Mouse (Mus musculus): Measurements from ENCODE around the gene Col4a4. TPM values are rescaled to one million over a fixed set of nuclear protein-coding genes. Genes with fewer than 3 reads are reported as not detected.

Gene Col4a4
- polyA plus RNA-seq, 1 experiment, result 8.2 TPM

- DNase-seq (ENCODE audit: low read depth), result no peak
These were observed 110.8 kb downstream of the Col4a4 start for GRCm38 (mm10) chr1:82475821-82476220.

DNA sequence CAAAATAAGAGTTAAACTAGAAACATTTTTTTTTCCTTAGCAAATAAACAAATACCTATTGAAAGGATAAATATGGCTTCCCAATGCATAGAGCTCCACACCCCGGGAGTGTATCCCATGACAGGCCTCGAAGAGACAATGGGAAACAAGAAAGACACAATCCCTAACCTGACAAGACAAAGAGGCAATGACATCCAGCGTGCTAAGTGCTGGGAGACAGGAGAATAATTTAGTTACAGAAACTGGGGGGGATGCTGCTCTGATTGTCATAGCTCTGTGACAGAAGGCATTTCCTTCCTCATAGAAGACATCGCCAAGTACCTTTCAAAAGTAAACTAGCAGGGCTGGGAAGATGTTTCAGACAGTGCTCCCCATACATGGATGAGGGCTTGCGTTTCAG lies 111.4 kb downstream of the Col4a4 start:
- DNase-seq (ENCODE audit: low read depth), result no peak

DNA sequence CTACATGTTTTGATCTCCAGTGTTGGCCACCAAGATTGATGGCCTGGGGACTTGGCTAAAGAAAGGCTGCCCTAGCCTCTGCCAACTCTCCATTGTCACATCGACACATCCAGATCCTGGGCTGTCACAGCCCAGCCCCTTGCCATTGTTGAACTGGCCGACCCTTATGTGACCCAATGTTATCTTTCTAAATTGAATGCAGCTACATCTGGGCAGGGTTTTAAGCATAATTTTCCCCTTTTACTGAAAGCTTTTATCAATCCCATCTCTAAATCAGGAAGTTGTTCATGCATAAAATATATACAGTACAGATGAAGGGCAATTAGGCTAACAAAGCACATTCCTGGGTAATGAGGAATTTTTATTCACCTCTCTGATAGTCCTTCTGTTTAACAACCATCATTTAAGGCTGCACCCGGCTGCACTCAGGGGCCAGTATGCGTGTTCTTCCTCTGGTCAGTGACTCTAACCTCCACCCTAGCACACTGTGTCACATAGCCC lies 112.1 kb downstream of the Col4a4 start:
- DNase-seq (ENCODE audit: low read depth), result no peak

- DNase-seq (ENCODE audit: low read depth), result no peak
These were observed 113.2 kb downstream of the Col4a4 start for GRCm38 (mm10) chr1:82473467-82473866.

DNA sequence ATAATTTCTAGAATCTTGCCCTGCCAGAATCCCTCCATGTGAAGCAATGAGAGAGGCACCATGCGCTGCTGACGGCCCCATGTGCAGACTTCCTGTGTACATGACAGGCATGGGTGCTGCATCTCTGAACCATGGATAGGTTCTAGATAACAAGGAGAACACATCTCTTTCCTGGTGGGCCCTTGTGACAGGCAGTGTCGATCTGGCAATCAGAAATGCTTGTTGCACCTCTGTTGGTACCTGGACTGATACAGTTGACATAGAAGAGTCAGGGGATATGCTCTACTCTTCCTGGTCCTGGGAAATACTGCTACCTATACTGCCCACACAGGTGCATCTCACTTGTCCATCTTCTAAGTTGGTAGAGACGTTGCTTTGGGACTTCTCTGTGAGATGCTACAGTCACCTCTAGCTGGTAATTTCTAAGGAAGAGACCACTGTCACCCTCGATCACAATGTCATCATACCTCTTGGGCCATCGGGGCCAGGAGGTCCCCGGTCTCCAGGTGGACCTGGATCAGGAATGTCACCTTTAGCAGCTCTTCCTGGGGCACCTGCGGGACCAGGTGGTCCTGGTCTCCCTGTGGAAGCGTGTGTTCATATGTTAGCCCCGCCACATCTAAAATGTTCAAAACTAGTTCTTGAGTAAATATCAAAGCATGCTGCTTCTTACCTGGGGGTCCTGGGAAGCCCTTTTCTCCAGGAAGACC lies 116.0 kb downstream of the Col4a4 start:
- no peak for DNase-seq (ENCODE audit: low read depth)

DNA sequence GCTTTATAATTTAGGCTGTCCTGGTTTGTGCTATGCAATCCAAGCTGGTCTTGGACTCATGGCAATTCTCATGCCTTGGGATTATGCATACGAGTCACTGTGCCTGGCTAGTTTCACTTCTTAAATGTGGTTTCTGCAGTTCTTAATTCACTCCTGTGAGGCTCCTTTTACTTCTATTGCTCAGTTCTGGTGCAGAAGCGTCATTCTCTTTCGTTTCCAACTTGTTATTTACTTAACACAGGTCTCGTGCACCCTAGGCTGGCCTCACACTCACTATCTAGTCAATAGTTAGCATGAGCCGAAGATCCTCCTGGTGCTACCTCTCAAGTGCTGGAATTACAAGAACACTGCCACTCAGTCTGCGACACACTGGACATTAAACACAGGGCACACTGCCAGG lies 117.8 kb downstream of the Col4a4 start:
- DNase-seq (ENCODE audit: low read depth), result no peak

GRCm38 (mm10) chr1:82465321-82465853 lies 121.3 kb downstream of the Col4a4 start:
- no peak for DNase-seq (ENCODE audit: low read depth)

GRCm38 (mm10) chr1:82461041-82461440 lies 125.6 kb downstream of the Col4a4 start:
- DNase-seq (ENCODE audit: low read depth), result no peak

- DNase-seq (ENCODE audit: low read depth), result no peak
These were observed 126.7 kb downstream of the Col4a4 start for GRCm38 (mm10) chr1:82459926-82460325.

DNA sequence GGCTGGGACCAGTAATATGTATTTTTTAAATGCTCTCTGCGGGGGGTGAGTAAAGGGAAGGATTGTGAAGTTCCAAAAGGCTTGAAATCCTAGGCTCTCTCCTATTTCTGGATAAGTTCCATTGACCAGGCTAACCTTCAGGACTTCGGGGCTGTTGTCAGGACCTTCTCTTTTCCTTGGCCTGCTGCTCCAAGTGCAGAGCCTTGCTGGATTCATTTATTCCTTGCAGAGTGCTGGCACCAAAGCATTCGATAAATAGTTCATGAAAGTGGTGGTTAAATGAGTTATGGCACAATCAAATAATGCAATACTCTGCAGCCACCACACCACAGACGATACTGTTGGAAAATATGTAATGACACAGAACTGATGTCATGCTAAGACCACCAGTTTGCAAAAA lies 127.3 kb downstream of the Col4a4 start:
- DNase-seq (ENCODE audit: low read depth), result no peak

DNA sequence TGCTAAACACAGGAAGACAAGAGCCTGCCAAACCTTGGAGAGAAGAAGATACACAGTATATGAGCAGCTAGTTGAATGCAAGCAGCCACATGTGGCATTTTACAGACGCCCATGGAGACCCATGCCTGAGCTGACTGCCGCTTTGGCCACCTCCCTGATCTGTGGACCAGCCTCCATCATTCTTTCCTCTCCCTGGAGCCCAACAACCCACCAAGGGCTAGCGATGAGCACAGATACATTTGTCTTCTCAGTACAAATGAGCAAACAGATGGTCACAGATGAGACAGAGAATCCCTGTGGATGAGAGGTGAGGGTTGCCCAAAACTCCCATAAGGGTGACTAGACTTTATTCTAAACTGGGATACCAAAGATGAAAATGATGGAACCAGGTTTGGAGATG lies 132.6 kb downstream of the Col4a4 start:
- DNase-seq (ENCODE audit: low read depth), result no peak

DNA sequence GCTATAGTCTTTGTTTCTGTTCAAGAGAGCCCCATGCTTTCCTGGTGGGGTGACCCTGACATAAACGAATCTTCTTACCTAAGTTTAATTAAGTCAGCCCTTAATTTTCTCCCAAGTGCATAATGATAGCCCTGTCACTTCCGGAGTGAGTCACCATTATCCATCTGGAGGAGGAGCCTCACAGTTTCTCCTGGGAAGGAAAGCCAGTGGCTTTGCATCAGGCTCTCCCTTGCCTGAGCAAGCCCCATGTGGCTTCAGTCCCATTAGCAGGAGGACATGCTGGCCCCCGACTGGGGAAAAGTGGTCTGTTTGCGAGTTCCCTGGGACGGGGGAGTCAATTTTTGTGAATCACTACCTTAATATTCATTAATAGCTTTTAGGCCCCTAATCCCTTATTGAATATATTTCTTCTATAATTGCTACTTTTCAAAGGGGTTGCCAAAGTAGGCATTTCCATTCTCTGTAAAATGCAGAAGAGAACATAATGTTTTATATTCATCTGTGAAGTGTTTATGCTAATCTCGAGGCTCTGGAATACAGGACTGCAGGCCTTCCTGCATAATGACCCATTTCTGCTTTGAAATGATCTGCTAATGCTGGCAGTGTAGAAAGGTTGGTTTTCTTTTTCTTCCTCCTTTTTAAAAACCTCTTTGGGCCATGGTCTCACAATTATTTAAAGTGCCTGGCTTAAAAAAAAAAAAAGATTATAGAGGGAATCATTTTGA lies 134.6 kb downstream of the Col4a4 start:
- no peak for DNase-seq (ENCODE audit: low read depth)

GRCm38 (mm10) chr1:82449851-82450250 lies 136.8 kb downstream of the Col4a4 start:
- no peak for DNase-seq (ENCODE audit: low read depth)

GRCm38 (mm10) chr1:82446049-82446448 lies 140.6 kb downstream of the Col4a4 start:
- no peak for DNase-seq (ENCODE audit: low read depth)

DNA sequence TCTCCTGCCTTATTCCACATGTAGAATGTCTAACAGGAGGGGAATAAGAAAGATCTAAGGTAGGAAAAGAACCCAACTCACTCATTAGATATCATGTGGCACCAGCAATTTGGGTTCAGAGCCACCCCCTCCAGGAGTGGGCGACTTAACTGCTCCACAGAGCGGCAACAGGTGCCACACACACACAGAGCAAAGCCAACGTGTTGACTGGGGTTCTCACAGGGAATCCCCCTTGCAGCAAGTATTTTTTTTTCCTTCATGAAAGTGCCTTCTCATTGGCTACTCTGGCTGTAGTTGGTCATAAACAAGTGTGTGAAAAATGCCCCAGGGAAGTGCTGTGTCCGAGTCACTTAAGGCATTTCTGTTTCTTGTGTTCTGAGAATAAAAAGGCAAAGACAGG lies 143.1 kb downstream of the Col4a4 start:
- no peak for DNase-seq (ENCODE audit: low read depth)

DNA sequence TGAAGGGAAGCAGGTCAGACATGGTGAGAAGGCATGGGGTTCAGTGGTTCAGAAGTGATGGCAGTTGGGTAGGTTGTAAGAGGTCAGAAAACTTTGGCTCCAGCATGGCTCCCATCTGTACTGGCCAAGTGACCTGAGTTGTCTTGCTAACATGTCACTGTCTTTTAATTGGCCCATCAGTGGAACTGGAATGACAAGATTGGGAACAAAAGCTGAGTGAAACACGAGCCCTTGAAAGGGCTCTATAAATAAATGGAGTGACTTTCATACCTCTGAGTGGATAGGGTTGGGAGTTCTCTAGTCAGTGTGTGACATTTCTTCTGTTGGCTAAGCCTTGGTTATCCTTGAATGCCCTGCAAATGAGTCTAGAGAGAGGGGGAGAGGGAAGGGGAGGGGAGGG lies 146.5 kb downstream of the Col4a4 start:
- DNase-seq (ENCODE audit: low read depth), result no peak

- DNase-seq (ENCODE audit: low read depth), result no peak
These were observed 149.4 kb downstream of the Col4a4 start for GRCm38 (mm10) chr1:82437273-82437672.

- DNase-seq (ENCODE audit: low read depth), result no peak
These were observed 153.0 kb downstream of the Col4a4 start for GRCm38 (mm10) chr1:82433649-82434005.

DNA sequence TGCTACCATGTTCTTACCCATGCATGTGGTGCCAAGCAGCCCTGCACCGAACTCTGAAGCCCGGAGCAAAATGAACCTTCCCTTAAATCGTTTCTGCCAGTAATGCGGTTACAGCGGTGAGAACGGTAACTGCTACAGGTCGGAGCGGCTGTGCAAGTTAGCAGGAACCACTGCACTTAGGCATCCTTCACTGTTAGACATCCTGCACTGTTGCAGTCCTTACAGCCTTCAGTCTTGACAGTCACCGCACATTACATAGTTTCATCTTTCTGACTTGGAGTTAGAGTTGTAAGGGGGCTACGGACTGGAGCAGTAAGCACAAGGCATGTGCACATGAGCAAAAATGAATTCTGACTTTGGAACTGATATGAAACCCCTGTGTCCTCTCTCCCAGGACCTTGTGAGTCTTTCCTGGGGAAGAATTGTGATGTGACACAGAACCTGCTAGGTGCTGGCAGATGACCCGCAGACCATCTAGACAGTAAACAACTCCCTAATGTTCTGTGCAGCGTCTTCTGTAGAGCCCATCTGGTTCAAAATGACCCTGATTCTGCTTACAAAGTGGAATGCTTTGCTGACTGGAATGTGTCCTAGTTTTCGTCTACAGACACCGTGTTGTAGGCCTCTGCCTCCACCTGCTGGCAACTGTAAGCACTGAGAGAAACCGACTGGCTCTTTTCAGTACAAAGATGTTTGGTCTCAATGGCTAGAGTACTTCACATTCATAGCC lies 153.6 kb downstream of the Col4a4 start:
- DNase-seq (ENCODE audit: low read depth), result no peak

- peak; percentile 70 for DNase-seq (ENCODE audit: low read depth)
These were observed 157.6 kb downstream of the Col4a4 start for GRCm38 (mm10) chr1:82429061-82429460.

- no peak for DNase-seq (ENCODE audit: low read depth)
These were observed 158.9 kb downstream of the Col4a4 start for GRCm38 (mm10) chr1:82427729-82428128.

- no peak for DNase-seq (ENCODE audit: low read depth)
These were observed 171.0 kb downstream of the Col4a4 start for GRCm38 (mm10) chr1:82415641-82416040.

Data from gonadal fat pad, adult 2 months (tissue).